Mouse (Mus musculus): Measurements from ENCODE around the gene Acss2.
"Not testable (repeated sequence)": the region's sequence is repeated elsewhere in the genome, so short reads cannot be mapped to it uniquely, and the experiment has no call there.

Acss2 gene

GRCm38 (mm10) chr2:155538463-155539057 lies 20.8 kb downstream of the Acss2 start:
- not testable (repeated sequence) for DNase-seq

- DNase-seq, result no peak
Observed at GRCm38 (mm10) chr2:155539696-155540095, 21.9 kb downstream of the Acss2 start.

- peak; percentile 47 to 51 for DNase-seq
Observed at GRCm38 (mm10) chr2:155540822-155541458, 23.2 kb downstream of the Acss2 start.

- no peak for DNase-seq
Observed at GRCm38 (mm10) chr2:155546955-155547354, 29.2 kb downstream of the Acss2 start.

GRCm38 (mm10) chr2:155552336-155552735 lies 34.6 kb downstream of the Acss2 start:
- DNase-seq, result no peak

- no peak for DNase-seq
Observed at GRCm38 (mm10) chr2:155552949-155553354, 35.2 kb downstream of the Acss2 start.

GRCm38 (mm10) chr2:155554426-155554985 lies 36.8 kb downstream of the Acss2 start:
- no peak for DNase-seq

- DNase-seq, result no peak
Observed at GRCm38 (mm10) chr2:155562209-155562608, 44.5 kb downstream of the Acss2 start.

GRCm38 (mm10) chr2:155562934-155563333 lies 45.2 kb downstream of the Acss2 start:
- no peak for DNase-seq

GRCm38 (mm10) chr2:155567751-155568150 lies 50.0 kb downstream of the Acss2 start:
- no peak for DNase-seq

GRCm38 (mm10) chr2:155569223-155569807 lies 51.6 kb downstream of the Acss2 start:
- peak in 1 of 2 experiments; percentile 54 for DNase-seq

- no peak for DNase-seq
Observed at GRCm38 (mm10) chr2:155573001-155573400, 55.3 kb downstream of the Acss2 start.

- DNase-seq, result no peak
Observed at GRCm38 (mm10) chr2:155573996-155574395, 56.2 kb downstream of the Acss2 start.

GRCm38 (mm10) chr2:155574700-155575099 lies 57.0 kb downstream of the Acss2 start:
- peak; percentile 91 to 95 for DNase-seq

GRCm38 (mm10) chr2:155576656-155577055 lies 58.9 kb downstream of the Acss2 start:
- no peak for DNase-seq

GRCm38 (mm10) chr2:155580331-155580730 lies 62.6 kb downstream of the Acss2 start:
- no peak for DNase-seq

GRCm38 (mm10) chr2:155582384-155582995 lies 64.7 kb downstream of the Acss2 start:
- DNase-seq, result peak in 1 of 2 experiments; percentile 44

GRCm38 (mm10) chr2:155582996-155583395 lies 65.2 kb downstream of the Acss2 start:
- DNase-seq, result peak; percentile 27 to 68

GRCm38 (mm10) chr2:155583927-155584530 lies 66.3 kb downstream of the Acss2 start:
- DNase-seq, result peak; percentile 73 to 88

- no peak for DNase-seq
Observed at GRCm38 (mm10) chr2:155585082-155585481, 67.3 kb downstream of the Acss2 start.

GRCm38 (mm10) chr2:155585486-155585885 lies 67.7 kb downstream of the Acss2 start:
- peak; percentile 70 to 83 for DNase-seq

- no peak for DNase-seq
Observed at GRCm38 (mm10) chr2:155588136-155588535, 70.4 kb downstream of the Acss2 start.

GRCm38 (mm10) chr2:155589521-155589920 lies 71.8 kb downstream of the Acss2 start:
- peak; percentile 53 to 74 for DNase-seq

All from kidney, postnatal 25 days (tissue).